Mouse (Mus musculus): ENCODE data around the gene Cidec.

Cidec gene

DNA sequence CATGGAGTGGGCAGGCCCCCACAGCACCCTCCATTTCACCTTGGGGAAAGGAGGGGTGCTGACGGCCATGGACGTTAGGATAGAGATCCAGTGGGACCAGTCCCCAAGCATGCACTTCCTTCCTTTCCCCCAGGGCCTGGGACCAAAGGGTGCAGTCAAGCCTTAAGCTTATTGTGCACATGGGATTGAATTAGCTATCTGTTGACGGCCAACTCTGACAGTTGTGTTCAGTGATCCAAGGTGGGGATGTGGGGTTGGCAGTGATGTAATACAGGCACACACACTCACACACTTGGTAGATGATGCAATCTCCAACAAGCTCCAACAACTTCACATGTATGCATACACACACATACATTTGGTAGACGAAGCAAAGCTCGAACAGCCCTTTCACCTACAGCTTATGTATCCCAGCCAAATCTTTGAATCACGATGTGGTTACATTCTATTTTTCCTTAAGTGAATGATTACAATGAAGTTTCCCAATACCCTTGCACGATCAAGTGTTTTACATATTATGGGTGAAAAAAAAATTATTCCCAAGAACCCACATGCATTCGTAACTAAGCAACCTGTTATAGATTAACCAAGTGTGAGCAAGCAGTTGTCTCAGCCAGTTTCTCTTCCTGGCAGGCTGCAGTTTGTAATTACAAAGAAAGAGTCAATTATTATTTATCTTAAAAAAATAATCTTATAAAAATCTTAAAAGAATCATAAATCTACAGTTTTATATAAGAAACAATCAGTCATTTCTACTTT lies 8.8 kb upstream of the Cidec start:
- DNase-seq (ENCODE audit: low spot score): no peak

DNA sequence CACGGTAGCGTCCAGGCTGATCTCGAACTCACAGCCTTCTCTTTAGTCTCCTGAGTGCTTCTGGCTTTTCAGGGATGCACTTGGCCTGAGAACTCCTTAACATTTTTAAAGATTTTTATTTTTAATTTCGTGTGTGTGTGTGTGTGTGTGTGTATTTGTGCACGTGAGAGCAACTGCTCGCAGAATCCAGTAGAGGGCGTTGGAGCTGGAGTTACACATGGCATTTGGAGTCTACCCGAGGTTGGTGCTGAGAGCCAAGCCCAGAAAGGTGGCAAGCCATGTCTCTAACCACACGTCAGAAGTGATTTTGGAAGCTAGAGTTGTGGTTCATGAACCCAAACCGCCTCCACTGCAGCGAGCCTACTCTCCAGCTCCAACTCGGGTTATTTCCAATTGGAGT lies 7.5 kb upstream of the Cidec start:
- DNase-seq (ENCODE audit: low spot score): no peak

DNA sequence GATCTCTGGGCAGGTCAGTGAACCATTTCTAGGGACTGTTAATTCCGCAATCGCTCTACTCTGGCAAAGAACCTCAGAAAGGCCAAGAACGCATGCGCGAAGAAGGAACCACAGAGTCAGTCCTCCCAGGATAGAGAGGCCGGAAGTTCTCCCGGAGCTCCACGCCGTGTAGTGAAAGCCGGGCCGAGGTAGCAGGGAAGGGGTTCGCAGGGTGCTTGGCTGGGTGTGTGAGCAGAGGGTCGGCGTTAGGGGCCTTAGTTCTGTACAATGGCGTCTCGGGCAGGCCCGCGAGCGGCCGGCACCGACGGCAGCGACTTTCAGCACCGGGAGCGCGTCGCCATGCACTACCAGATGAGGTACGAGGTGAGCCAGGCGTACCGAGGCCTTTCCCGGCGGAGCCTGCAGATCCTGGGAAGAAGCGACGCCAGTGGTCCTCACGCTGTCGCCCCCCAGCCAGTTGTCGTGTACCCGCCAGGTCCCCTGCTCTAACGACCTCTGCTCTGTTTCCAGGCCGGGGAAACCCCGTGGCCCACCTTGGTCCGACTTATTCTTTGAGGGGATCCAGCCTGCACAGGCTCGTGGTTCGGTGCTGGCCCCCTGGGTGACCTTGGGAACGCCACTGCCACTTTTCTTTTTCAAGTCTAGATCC lies 7.0 kb upstream of the Cidec start, which contains the start of gene Jagn1:
Gene Jagn1 (plus strand): TSS at position 128 of the 649 bp plus-strand sequence.
- peak; percentile 95 for DNase-seq (ENCODE audit: low spot score)

DNA sequence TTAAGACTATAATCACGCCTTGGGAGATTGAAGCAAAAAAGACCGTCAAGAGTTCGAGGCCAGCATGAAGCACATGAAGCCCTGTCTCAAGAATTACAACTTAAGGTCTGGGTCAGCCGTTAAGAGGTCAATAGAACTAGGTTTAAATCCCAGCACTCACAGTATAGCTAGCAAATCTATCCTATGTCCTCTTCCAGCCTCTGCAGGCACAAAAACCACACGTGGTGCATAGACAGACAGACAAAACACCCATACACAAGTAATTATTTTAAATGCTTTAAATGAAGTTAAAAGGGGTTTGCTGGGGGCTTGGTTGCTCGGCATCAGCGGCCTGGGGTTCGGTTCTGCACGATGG lies 6.5 kb upstream of the Cidec start:
- no peak for DNase-seq (ENCODE audit: low spot score)

DNA sequence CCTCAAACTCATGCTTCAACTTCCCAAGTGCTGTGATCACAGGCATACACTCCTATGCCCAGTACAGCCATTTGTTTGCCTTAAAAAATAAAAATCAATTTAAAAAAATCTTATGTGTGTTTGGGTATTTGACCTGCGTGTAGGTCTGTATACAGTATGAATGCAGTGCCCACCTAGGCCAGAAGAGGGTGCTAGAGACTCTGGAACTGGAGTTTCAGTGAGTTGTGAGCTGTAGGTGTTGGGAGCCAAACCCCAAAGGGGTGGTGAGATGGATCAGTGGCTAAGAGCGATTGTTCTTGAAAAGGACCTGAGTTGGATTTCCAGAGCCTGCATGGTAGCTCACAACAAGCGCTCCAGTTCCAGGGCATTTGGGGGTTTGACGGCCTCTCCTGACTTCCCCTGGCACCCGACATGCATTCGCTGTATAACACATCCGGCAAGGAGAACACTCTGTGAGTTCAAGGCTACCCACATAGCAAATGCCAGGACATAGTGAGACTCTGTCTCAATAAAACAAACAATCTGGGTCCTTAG lies 5.7 kb upstream of the Cidec start:
- peak; percentile 84 for DNase-seq (ENCODE audit: low spot score)

DNA sequence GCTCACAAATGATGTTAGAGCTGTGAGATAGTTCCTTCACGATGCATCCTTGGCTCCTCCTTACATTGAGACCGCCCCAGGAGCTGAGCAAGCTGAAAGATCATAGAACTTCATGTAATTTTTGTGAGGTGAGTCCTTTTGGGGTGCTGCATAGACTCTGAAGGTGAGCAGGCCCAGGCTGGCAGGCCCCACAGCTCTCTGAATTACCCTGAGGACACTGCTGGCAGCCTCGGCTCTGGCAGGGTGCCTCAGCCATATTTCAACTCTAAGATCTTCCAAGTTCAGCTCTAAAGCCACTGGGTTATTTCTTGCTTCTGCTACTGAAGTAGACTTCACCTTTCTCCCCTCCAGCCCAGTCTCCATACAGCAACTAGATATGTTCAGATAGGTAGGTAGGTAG lies 5.1 kb upstream of the Cidec start:
- DNase-seq (ENCODE audit: low spot score): no peak

DNA sequence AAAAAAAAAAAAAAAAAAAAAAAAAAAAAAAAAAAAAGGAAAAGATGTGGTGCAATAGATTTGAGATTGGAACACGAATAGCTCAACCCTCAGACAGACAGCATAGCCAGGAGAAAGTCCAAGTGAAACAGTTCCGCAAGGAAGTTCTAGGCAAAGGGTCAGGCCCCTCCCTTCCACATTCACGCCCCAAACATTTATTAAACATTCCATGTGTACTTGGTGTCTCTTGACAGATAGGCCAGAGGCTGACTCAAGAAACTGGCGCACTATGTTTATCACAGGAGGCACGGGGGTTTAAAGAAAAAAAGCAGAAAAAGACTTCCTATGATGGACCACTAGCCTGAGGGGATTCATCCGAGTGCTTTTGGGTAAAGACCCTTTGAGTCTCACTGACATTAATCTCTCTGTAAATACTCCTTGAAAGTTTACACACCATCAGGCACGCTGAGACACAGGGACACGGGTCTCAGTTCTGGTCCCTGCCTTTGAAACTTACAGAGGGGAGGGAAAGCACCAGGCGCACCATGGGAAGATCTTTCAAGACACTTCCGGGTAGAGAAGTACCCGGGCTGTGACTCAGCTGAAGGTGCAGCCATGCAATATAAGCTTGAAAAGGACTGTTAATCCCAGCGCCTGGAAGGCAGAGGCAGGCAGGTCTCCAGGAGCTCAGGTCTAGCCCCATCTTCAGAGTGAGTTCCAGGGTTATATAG lies 3.3 kb upstream of the Cidec start:
- DNase-seq (ENCODE audit: low spot score): no peak

DNA sequence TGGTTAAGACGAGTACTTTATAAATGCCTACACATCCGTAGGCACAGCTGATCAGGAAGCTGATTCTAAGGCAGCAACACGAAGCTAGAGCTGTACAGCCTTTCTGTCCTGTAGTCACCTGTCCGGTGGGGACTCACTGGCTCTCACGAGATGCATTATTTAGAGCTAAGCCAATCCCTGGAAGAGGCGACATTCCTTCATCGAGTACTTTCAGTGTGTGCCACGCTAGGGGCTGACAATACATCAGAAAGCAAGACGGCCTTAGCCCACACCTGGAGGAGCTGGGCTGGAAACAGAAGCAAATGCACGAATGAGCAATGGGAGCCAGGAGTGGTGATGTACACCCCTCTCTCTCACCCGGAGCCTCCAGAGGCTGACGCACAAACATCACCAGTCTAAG lies 1.6 kb upstream of the Cidec start:
- no peak for DNase-seq (ENCODE audit: low spot score)

DNA sequence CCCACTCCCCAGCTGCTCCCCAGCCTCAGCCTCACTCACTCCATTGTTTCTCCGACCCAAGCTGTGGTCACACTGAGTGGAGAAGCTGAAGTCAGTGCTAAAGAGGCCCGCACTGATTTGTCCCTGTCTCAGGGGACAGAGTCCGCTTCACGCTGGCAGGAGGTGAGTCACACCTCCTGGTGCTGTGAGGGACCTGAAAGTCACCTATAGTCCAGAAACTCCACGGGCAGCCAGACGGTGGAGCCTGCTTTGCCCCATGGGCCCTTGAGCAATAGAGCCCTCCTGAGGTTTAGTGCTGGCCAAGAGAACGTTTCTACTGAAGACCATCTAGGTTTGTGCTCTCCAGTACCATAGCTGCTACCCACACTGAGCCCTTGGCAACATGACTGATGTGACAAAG lies 869 bp downstream of the Cidec start:
- no peak for DNase-seq (ENCODE audit: low spot score)

DNA sequence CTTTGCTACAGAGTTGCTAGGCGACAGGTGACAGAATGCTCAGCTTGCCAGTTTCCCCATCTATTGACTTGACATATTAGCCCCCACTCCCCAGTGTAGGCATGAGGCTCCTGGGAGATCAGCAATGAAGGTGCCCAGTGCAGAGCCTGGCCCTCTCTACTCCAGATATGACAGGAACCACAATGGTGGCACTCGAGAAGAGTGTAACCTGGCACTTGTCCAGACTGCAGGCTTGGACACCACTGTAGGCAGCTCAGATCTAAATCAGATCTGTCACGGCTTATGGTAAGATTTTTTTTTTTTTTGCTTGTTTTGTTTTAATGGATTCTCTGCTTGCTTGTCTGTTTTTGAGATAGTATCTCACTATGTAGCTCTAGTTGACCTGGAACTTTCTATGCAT lies 1.9 kb downstream of the Cidec start:
- DNase-seq (ENCODE audit: low spot score): no peak

DNA sequence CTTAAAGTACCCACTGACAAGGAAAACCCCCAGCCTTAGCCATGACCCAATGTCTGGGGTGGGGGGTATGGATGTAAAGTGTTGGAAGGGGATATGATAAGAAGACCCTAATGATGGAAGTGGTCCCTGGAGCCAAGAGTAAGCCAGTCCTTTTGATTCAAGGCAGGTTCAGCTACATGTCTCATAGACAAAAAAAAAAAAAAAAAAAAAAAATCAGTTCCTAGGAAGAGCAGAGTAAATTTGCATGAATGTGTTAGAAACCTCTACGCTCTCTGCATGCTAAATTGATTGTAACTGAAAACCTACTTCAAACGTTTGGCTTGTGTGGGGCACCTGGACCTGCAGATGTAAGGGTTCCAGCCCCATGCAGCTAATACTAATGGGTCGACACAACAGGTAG lies 3.8 kb downstream of the Cidec start:
- DNase-seq (ENCODE audit: low spot score): no peak

DNA sequence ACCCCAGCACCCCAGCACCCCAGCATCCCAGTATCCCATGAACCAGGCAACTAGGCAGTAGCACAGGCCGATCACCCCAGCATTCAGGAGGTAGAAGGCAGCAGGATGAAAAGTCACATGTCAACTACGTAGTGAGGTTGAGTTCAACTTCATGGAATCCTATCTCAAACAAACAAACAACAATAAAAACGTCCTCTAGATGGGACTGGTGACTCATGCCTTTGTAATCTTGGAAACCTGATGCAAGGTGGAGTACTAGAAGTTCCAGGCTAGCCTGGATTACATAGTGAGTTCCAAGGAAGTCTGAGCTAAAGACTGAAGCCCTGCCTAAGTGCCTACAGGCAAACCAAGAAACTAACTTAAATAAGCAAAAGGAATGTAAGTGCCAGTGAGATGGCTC lies 4.7 kb downstream of the Cidec start:
- no peak for DNase-seq (ENCODE audit: low spot score)

DNA sequence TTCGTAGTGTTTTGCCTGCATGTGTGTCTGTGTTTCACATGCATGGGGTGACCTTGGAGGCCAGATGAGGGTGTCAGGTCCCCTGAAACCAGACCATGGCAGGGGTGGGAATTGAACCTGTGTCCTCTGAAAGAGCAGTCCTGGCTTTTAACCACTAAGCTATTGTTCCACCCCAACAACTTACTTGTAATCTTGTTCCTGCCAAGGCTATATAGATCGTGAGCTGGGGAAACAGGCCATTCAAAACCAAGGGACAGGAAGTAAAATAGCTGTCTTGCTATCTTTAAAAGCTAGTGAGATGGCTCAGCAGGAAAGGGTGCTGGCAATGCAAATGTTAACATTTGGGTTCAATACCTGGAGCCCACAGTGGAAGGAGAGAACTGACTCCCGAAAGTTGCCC lies 5.6 kb downstream of the Cidec start:
- DNase-seq (ENCODE audit: low spot score): no peak

DNA sequence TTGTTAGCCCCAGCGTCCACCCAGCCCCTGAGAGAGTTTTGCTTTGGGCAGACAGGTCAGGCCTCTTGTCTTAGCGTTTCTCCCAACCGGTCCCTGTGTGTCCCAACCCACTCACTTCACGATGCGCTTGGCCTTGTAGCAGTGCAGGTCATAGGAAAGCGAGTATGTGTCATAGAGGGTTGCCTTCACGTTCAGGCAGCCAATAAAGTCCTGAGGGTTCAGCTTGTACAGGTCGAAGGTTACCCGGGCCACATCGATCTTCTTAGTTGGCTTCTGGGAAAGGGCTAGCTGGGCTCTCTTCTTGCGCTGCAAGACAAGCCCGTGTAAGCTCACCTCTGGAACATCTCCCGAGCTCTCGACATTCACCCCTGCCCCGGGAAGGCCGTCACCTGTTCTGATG lies 7.6 kb downstream of the Cidec start:
- no peak for DNase-seq (ENCODE audit: low spot score)

DNA sequence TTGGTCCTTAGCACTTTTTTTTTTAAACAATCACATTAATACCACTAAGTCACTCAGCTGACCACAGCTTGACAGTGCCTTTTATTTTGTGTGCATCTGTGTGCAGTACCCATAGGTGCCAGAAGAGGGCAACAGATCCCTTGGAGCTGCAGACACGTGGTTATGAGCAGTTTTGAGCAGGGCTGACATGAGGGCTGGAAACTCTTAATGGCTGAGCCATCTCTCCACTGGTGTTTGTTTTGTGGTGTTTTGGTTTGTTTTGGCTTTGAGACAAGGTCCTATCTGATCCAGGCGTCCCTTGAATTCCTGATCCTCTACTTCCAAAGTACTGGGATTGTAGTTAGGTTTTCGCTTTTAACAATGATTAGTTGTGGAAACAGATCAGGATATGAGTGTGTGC lies 8.2 kb downstream of the Cidec start:
- peak; percentile 67 for DNase-seq (ENCODE audit: low spot score)

DNA sequence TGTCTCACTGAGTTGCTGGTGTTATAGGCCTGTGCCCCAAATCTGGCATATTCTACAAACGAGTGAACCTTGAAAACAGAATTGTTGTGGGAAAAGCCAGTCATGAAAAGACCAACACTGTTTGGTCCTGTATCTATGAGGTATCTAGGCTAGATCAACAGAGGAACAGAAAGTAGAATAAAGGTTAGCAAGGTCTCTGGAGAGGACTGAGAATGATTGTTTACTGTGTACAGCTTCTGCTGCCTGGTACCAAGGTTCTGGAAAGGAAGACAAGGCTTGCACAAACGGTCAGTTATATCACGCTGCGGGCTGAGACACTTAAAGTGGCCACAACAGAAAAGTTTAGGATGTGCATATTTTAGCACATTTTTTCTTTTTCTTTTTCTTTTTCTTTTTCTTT lies 8.9 kb downstream of the Cidec start:
- DNase-seq (ENCODE audit: low spot score): no peak

DNA sequence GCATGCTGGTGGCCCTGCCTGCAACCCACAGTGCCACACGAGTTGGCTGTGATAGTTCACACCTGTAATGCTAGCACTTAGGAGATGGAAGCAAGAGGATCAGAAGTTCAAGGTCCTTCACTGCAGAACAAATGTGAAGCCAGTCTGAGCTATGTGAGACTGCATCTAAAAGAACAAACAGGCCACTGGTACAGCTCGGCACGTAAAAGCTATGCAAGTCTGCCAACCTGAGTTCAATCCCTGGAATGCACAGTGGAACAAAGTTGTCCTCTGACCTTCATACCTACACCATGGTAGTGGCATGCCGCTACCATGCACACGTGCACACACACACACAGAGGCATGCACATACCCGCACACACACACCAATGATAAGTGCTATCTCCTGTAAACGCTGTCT lies 11.4 kb downstream of the Cidec start:
- no peak for DNase-seq (ENCODE audit: low spot score)

DNA sequence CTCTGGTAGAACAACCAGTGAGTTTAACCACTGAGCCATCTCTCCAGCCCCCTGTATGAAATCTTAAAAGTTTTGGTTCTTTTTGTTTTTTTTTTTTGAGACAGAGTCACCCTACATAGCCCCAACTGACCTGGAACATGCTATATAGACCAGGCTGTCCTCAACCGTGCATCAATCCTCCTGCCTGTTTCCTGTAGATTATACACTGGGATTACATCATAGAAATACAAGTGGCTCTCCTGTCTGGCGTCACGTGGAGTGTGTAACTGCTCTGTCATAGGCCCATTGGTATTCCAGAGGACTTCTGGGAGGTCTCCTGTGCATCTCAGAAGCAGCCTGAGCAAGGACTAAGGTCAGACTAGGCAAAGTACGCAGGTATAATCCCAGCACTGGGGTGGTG lies 12.6 kb downstream of the Cidec start:
- no peak for DNase-seq (ENCODE audit: low spot score)

DNA sequence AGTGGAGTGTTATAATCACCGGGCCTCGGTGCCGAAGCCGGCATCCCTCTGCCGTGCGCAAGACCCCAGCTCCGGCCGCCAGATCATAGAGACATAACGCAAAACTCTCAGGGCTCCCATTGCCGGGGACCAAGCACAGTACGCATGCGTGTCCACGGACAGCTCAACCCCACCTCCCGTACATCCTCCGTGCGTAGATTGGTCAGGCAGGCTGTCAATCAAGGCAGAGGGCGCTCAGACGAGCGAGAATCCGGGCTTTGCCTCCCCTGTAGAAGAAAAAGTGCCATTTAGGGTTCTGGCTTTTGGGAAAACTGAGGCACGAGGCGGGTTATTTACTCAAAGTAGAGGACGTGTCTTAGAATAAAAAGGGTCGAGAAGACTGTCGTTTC lies 16.4 kb downstream of the Cidec start, which contains the start of gene Rpusd3:
Gene Rpusd3 (minus strand): TSS at position 142 of the 389 bp plus-strand sequence.
- peak; percentile 100 for DNase-seq (ENCODE audit: low spot score)

DNA sequence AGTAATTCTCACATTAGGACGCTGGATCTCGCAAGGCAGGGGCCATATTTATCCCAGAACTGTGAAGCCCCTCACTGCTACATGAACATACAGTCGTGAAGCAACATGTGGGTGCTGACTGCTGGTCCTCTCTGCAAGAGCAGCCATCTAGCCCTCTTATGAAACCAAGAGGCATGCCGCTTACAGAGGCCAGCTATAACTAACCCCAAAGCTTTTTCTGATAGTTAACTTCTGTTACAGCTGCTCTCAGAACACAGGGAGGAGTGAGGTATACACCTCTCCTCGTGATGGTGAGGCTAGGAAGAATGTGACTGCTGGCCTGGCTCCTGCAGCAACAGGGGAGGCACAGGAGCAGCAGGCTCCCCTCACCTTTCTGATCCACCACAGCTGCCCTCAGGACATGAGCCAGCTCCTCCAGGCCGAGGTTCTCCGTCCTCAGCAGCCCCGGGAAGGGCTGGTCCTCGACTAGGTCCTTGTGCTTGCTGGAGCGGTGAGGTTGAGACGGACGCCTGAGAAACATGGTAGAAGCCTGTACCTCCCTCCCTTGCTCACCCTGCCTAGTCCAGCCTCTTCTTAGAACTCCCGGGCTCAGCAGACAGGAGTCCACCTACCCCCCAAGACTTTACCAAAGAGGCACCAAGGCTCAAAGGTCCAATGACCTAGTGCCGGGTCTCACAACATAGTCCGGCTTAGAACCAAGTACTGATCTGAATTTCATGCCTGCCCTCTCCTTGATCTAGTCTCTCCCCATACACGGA lies 16.9 kb downstream of the Cidec start:
- DNase-seq (ENCODE audit: low spot score): peak; percentile 30

DNA sequence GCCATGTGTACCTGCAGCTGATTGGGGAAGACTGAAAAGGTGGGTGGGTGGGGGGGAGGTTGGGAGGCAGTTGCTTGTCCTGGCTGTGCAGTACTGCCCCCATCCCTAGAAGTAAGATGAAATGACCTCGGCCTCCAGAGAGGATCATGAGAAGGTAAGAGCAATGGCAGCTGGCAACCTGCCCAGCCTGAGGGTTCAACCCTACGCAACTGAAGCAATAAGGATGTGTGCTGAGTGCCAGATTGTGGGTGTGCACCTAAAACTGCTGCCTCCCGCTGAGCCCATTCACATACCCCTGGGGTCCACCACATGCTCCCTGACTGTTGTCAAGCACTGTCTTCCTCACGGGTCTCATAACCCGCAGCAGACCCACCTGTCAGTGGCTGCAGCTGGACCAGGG lies 19.1 kb downstream of the Cidec start:
- no peak for DNase-seq (ENCODE audit: low spot score)

DNA sequence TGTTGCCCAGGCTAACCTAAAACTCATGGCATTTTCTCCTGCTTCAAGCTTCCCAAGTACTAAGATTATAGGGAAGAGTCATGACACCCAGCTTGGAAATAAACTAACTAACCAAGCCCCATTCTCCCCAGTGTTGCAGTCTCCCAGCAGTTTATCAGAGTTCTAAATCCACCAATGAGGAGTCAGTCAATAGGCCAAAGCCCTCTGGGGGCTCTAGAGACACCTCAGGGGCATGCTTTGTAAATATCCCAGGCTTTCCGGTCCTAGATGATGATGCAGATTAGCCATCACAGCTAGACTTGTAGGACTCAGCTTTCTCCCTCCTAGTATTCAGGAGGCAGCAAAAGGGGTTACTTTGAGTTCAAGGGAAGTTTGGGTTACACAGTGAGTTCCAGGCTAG lies 25.6 kb downstream of the Cidec start:
- no peak for DNase-seq (ENCODE audit: low spot score)

Data from embryo, embryonic 10 days (tissue).